Mouse (Mus musculus) liver, embryonic 14.5 days (tissue): ENCODE data around the gene Cxcr5. TPM values are rescaled to one million over a fixed set of nuclear protein-coding genes. Genes with fewer than 3 reads are reported as not detected.

ENCODE experiments used
- ATAC-seq: fragments of 200-750 bp; cut with Nextera tagmentation; 2 replicates; pipeline ENCODE4 v1.8.0; 2017; ENCODE audit warnings: moderate number of reproducible peaks, mild to moderate bottlenecking, moderate library complexity; ENCODE audit not compliant: insufficient read depth
- DNase-seq, 3 experiments: peaks; one replicate each; pipeline ENCODE4 v3.0.0-alpha.2; 2012 to 2013; ENCODE audit warnings: low read depth in 3 of 3, low spot score in 3 of 3
- H3K27ac ChIP-seq: fragments of 300-500 bp; sonication (generic); 2 replicates; pipeline ENCODE4 v1.5.1; 2014; ENCODE audit warnings: moderate library complexity, mild to moderate bottlenecking, control low read depth, inconsistent platforms
- H3K27me3 ChIP-seq: fragments of 300-500 bp; sonication (generic); 2 replicates; pipeline ENCODE4 v1.6.1; 2014; ENCODE audit warnings: mild to moderate bottlenecking, low read length, moderate library complexity; ENCODE audit not compliant: control insufficient read depth, insufficient read depth
- H3K36me3 ChIP-seq: fragments of 300-500 bp; sonication (generic); replicated peaks from 2 replicates; pipeline ENCODE4 v1.6.1; 2014; ENCODE audit warnings: low read depth; ENCODE audit not compliant: control insufficient read depth, insufficient read depth
- H3K4me1 ChIP-seq, 2 experiments: fragments of 200-500 bp in 1 of 2; fragments of 300-500 bp in 1 of 2; sonication (generic) in 1 of 2; replicated peaks; 2 replicates each; pipeline ENCODE4 v1.6.1; 2012 to 2014; ENCODE audit warnings: antibody characterized with exemption in 1 of 2, inconsistent platforms in 1 of 2, low read length in 1 of 2; ENCODE audit not compliant: control insufficient read depth in 2 of 2, insufficient read depth in 2 of 2
- H3K4me2 ChIP-seq: fragments of 300-500 bp; sonication (generic); 2 replicates; pipeline ENCODE4 v1.6.1; 2014; ENCODE audit warnings: low read depth, mild to moderate bottlenecking, control low read depth, moderate library complexity
- H3K4me3 ChIP-seq, 2 experiments: fragments of 200-500 bp in 1 of 2; fragments of 300-500 bp in 1 of 2; sonication (generic) in 1 of 2; 2 replicates each; pipeline ENCODE4 v1.5.1; 2012 to 2014; ENCODE audit warnings: low read depth in 2 of 2, low read length in 2 of 2, mild to moderate bottlenecking in 2 of 2, control low read depth in 1 of 2, inconsistent platforms in 1 of 2, moderate library complexity in 1 of 2; ENCODE audit not compliant: insufficient read depth in 1 of 2
- H3K9ac ChIP-seq: fragments of 300-500 bp; sonication (generic); replicated peaks from 2 replicates; pipeline ENCODE4 v1.6.1; 2014; ENCODE audit warnings: mild to moderate bottlenecking, control low read depth, moderate library complexity
- H3K9me3 ChIP-seq: fragments of 300-500 bp; sonication (generic); 2 replicates; pipeline ENCODE4 v1.6.1; 2016; ENCODE audit warnings: low read length, mixed read lengths; ENCODE audit not compliant: control insufficient read depth
- CTCF ChIP-seq: IDR thresholded peaks from 2 replicates; pipeline ENCODE4 v1.5.1; 2016; ENCODE audit warnings: antibody characterized with exemption, low read depth, control low read depth
- EP300 ChIP-seq: IDR thresholded peaks from 2 replicates; pipeline ENCODE4 v1.6.1; 2016; ENCODE audit warnings: antibody characterized with exemption, low read depth
- WGBS: fragments of 180-500 bp; shearing (Covaris S2); extraction: QIAGEN DNeasy Blood & Tissue Kit; methylation state at CpG from one replicate; pipeline ENCODE4 v1.1.7; 2014; ENCODE audit not compliant: insufficient replicate concordance; 5-methylcytosine and 5-hydroxymethylcytosine counted together
- polyA plus RNA-seq, 2 experiments: library from polyadenylated mRNA; depleted of rRNA in 1 of 2; stranded (reverse) in 1 of 2; unstranded in 1 of 2; fragments of >200 nt; fragmentation: Nextera tagmentation in 1 of 2; extraction: Ambion mirVana in 1 of 2; gene quantifications; 2 replicates each; pipeline versions ENCODE4 v1.2.1 to v1.2.3; 2012 to 2014

Cxcr5 gene
- polyA plus RNA-seq, 2 experiments, result 0.03 TPM; not detected in 1

DNA sequence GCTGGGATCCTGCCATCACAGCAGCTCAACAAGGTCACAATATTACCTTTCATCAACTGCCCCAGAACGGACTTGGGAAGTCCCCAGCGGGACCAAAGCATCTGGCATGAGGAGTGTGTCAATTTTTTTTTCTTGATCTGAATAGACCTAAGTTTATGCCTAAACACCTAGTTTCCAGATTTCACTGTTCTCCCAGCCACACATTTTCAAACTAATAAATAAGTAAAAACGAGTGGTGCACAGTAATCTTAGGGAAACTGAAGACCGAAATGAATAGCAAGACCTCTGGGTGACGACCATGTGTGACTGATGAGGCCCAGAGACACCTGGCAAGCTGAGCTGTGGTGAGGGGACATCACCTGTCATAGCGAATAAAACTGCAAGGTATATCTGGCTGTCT lies 39.1 kb upstream of the Cxcr5 start:
- no peak overlapping the region for H3K4me2 ChIP-seq
- no peak for TF ChIP-seq CTCF
- TF ChIP-seq EP300, result no peak
- ATAC-seq (no peak), DNase-seq (no peak)
- 78% methylated on average over 6 of the region's 6 CpGs for WGBS
- no peaks in the 10 kb centered on the region; the same call in 1 of the 2 replicates for H3K27me3 ChIP-seq
- H3K4me1 ChIP-seq, result peaks cover 7 to 12% of the 10 kb centered on the region in 2 experiments; a peak in 3 of 4 replicates
- no peak overlapping the region for H3K27ac ChIP-seq
- H3K9me3 ChIP-seq, result no peaks in the 10 kb centered on the region
- no peak overlapping the region for H3K9ac ChIP-seq
- H3K36me3 ChIP-seq, result no peaks in the 10 kb centered on the region
- H3K4me3 ChIP-seq, result no peak overlapping the region

- Histone ChIP-seq H3K4me3 (no peak overlapping the region), H3K9ac (no peak overlapping the region), H3K4me2 (peak overlapping the region; percentile 37; the same call in 1 of the 2 replicates), H3K27ac (no peak overlapping the region), H3K36me3 (no peaks in the 10 kb centered on the region), H3K4me1 (peaks cover 7 to 12% of the 10 kb centered on the region in 2 experiments; a peak in 3 of 4 replicates), H3K27me3 (no peaks in the 10 kb centered on the region; the same call in 1 of the 2 replicates), H3K9me3 (no peaks in the 10 kb centered on the region)
- DNase-seq (no peak), ATAC-seq (no peak)
- TF ChIP-seq EP300, result no peak
- no peak for TF ChIP-seq CTCF
- 47% methylated on average over 3 of the region's 6 CpGs for WGBS
These were observed 37.9 kb upstream of the Cxcr5 start for GRCm38 (mm10) chr9:44599616-44600015.

DNA sequence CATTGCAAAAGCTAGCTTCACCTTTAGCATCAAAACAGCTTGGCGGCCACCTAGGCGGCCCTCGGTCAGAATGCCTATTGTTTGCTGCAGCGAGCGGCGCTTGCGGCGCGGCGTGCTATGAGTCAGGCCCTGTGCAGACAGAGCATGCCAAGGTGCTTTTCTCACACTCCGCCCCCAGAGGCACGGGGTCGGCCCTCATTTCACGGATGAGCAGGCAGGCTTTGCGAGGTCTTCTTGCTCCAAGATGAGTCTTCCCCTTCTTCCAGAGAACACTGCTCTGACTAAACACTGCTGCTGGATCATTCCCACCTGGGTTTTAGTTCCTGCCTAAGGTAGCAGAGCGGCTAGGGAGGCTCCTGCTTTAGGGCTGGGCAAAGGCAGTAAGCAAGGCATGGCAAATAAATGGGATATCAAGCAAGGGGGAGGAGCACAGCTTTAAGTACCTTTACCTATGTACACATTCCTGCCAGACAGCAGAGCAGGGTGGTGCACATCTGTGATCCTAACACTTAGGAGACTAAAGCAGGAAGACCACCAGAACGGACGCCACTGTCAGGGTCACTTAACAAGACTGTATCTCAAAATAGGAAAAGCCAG lies 37.3 kb upstream of the Cxcr5 start:
- 22% methylated on average over 18 of the region's 18 CpGs for WGBS
- H3K4me3 ChIP-seq, result no peak overlapping the region
- no peak for ATAC-seq
- no peaks in the 10 kb centered on the region for H3K9me3 ChIP-seq
- H3K36me3 ChIP-seq, result no peaks in the 10 kb centered on the region
- peaks cover 7 to 12% of the 10 kb centered on the region in 2 experiments; a peak in 3 of 4 replicates for H3K4me1 ChIP-seq
- no peak for DNase-seq
- H3K9ac ChIP-seq, result no peak overlapping the region
- no peaks in the 10 kb centered on the region; the same call in 1 of the 2 replicates for H3K27me3 ChIP-seq
- peak overlapping the region; percentile 37 for H3K4me2 ChIP-seq
- TF ChIP-seq EP300 (no peak), CTCF (no peak)
- no peak overlapping the region for H3K27ac ChIP-seq

- Histone ChIP-seq H3K9ac (no peak overlapping the region), H3K4me3 (no peak overlapping the region), H3K9me3 (no peaks in the 10 kb centered on the region), H3K27me3 (no peaks in the 10 kb centered on the region; the same call in 1 of the 2 replicates), H3K4me2 (no peak overlapping the region), H3K36me3 (no peaks in the 10 kb centered on the region), H3K27ac (no peak overlapping the region), H3K4me1 (peaks cover 2 to 7% of the 10 kb centered on the region in 2 experiments; a peak in 3 of 4 replicates)
- no peak for ATAC-seq
- WGBS, result 66% methylated on average over 2 of the region's 2 CpGs
- TF ChIP-seq EP300 (no peak), CTCF (no peak)
- DNase-seq, result no peak
These were observed 36.1 kb upstream of the Cxcr5 start for GRCm38 (mm10) chr9:44597742-44598141.

DNA sequence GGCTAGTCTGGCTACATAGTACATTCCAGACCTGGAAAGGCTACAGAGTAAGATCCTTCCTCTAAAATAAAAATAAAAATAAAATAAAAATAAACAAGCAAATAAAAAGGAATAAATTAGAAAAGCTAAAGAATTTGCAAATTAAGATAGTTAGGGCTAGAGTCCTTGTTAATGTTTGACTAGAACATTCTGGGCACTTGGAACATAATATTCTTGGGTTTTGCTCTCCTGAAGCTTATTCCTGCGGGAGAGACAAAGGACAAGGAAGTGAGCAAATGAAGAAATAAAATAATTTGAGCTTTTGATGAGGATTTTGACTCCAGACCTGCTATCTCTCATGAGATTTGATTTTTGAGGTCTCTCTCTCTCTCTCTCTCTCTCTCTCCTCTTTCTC lies 33.9 kb upstream of the Cxcr5 start:
- Histone ChIP-seq H3K4me2 (no peak overlapping the region), H3K9ac (no peak overlapping the region), H3K4me1 (peaks cover 5 to 11% of the 10 kb centered on the region in 2 experiments; a peak in 3 of 4 replicates), H3K36me3 (no peaks in the 10 kb centered on the region), H3K9me3 (no peaks in the 10 kb centered on the region), H3K27me3 (no peaks in the 10 kb centered on the region; the same call in 1 of the 2 replicates), H3K27ac (no peak overlapping the region), H3K4me3 (no peak overlapping the region)
- no peak for TF ChIP-seq EP300
- no peak for TF ChIP-seq CTCF
- DNase-seq (no peak), ATAC-seq (no peak)
- 50% methylated on average over 1 of the region's 1 CpGs for WGBS
